Mouse (Mus musculus): ENCODE measurements around the gene Utf1.

Gene Utf1

GRCm38 (mm10) chr7:139943674-139944281 lies at the start of gene Utf1:
Gene Utf1 (plus strand): TSS chr7:139943789.
- in situ Hi-C loops (cut with MboI, MseI): no loop called here

- in situ Hi-C loops (cut with MboI, MseI): loop anchor here (10.0 kb wide), 1 partner anchor 900 kb away; no protein-coding TSS in a partner anchor
Observed at GRCm38 (mm10) chr7:139894655-139895557, 48.7 kb upstream of the Utf1 start, which contains the start of gene Kndc1. Gene Kndc1 (plus strand): TSS chr7:139894696.

DNA sequence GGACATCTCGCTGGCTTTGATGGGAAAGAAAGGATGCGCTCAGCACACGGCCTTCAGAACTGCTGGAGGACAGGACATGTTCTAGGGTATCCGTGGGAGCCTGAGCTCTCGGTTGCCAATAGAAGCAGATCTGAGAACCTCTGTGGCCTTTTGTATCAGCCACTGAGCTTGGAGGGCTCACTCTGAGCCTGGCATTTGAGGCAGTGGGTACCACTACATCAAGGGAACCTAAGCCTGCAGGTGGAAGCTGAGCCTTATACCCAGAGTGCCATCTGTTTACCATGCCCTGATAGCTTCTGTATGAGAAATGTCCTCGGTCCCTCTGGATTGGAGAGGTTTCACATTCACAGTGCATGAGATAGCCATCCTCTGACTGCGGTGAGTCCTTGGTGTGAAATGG lies 47.3 kb upstream of the Utf1 start:
- in situ Hi-C loops (cut with MboI, MseI): loop anchor here (10.0 kb wide), 1 partner anchor 899 kb away; no protein-coding TSS in a partner anchor

- in situ Hi-C loops (cut with MboI, MseI): loop anchor here (10.0 kb wide), 1 partner anchor 898 kb away; no protein-coding TSS in a partner anchor
Observed at GRCm38 (mm10) chr7:139896796-139897195, 46.8 kb upstream of the Utf1 start.

- in situ Hi-C loops (cut with MboI, MseI): loop anchor here (10.0 kb wide), 1 partner anchor 896 kb away; no protein-coding TSS in a partner anchor
Observed at GRCm38 (mm10) chr7:139898606-139899005, 45.0 kb upstream of the Utf1 start.

- in situ Hi-C loops (cut with MboI, MseI): loop anchor here (10.0 kb wide), 1 partner anchor 895 kb away; no protein-coding TSS in a partner anchor
Observed at GRCm38 (mm10) chr7:139899505-139899904, 44.1 kb upstream of the Utf1 start.

GRCm38 (mm10) chr7:139900456-139900855 lies 43.1 kb upstream of the Utf1 start:
- in situ Hi-C loops (cut with MboI, MseI): loop anchor here (10.0 kb wide), 1 partner anchor 164 kb away; no protein-coding TSS in a partner anchor

GRCm38 (mm10) chr7:139900896-139901295 lies 42.7 kb upstream of the Utf1 start:
- in situ Hi-C loops (cut with MboI, MseI): loop anchor here (10.0 kb wide), 1 partner anchor 164 kb away; no protein-coding TSS in a partner anchor

GRCm38 (mm10) chr7:139901981-139902380 lies 41.6 kb upstream of the Utf1 start:
- in situ Hi-C loops (cut with MboI, MseI): loop anchor here (10.0 kb wide), 1 partner anchor 163 kb away; no protein-coding TSS in a partner anchor

DNA sequence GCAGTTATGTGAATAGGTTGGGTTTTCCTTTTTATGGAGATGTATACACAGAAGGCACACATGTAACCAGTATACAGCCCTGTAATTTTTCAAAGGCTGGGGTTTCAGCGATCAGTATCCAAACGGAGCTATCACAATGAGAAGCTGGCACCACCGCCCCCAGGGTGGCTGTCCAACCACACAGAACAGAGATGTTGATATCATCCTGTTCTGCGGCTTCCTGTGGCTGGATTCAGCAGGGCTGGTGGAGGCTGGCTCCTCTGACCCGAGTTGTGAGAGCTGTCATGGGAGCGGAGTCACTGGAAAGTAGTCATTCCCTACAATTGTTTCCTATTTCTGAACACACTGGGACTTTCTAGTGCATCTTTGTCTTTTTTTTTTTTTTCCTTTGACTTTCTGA lies 38.3 kb upstream of the Utf1 start:
- in situ Hi-C loops (cut with MboI, MseI): loop anchor here (5.0 to 10.0 kb wide), 2 partner anchors 87 to 160 kb away; partner anchors contain the start of gene Adam8

DNA sequence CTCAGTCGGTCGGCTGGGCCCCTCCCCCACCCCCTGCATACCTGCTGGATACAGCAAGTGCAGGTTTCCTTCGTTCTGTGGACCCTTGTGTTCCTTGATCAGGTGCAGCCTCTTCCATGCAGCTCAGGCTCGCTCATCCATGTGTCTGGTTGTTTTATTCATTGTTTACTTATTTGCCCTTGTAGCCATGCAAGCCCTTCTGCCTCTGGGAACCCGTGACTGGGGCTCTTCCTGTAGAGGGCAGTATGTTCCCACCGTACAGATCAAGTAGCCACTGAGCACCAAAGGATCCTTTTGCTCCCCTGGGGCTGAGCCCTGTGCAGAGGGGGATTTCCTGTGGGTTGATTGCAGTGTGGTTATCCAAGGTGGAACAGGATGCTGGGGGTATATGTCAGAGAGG lies 37.9 kb upstream of the Utf1 start:
- in situ Hi-C loops (cut with MboI, MseI): loop anchor here (5.0 to 10.0 kb wide), 2 partner anchors 87 to 159 kb away; partner anchors contain the start of gene Adam8

DNA sequence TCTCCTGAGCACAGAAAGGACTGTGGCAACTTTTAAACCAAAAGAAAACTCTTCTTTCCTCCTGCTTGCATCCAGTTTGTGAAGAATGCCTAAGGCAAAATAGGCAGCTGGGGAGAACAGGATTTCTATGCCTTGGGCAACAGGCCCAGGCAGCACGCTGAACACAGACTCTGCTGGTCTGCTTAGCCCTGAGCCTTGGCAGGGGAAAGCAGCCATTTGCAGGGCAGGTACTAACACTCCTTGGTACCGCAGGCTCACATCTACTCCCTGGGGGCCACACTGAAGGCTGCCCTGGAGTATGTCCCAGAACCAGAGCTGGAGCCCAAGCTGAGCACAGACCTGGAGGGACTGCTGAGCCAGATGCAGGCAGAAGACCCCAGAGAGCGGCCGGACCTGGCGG lies 35.4 kb upstream of the Utf1 start:
- in situ Hi-C loops (cut with MboI, MseI): loop anchor here (5.0 to 10.0 kb wide), 2 partner anchors 84 to 157 kb away; partner anchors contain the start of gene Adam8

DNA sequence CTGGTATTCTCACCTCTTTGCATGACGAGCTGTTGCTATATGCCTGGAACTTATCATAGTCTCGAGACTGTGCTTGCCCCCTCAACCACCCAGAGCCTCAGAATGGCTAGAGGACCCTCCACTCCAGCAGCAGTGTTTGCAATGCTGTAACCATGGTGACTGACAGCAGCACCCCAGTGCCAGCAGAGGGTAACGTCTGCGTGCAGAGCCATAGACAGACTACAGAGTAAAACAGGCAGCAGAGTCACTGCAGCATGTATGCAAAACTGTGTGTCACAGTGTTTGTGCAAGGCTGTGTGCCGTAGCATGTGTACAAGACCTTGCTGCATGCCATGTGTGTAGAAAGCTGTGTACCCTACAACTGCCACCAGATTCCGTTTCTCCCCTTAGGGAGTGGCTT lies 34.1 kb upstream of the Utf1 start:
- in situ Hi-C loops (cut with MboI, MseI): loop anchor here (5.0 to 10.0 kb wide), 2 partner anchors 83 to 155 kb away; partner anchors contain the start of gene Adam8

DNA sequence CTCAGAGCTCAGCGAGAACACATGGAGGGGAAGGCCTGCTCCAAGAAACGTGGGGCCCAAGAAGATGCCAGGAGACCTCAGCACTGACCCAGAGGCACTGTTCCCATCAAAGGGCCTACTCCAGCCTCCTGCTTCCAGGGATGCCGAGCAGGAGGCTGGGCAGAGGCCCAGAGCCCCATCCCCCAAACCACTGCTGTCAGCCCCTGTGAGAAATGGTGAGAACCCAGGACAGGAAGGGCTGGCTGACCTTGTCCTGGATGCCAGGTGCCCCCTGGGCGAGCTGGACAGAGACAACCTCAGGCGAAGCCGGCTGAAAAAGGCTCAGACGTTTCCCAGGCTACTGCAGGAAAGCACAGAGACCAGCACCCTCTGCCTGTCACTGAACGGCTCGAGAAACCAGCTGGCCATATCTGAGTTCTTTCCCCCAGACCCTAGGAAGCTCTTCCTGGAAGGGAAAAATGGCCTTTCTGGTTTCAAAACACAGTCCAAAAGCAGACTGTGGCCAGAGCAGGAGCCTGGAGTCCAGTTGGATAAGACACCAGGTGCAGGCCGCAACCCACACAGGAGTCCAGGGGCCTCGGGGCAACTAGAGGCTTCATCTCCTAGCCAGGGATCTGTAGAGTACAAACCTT lies 33.3 kb upstream of the Utf1 start:
- in situ Hi-C loops (cut with MboI, MseI): no loop called here

DNA sequence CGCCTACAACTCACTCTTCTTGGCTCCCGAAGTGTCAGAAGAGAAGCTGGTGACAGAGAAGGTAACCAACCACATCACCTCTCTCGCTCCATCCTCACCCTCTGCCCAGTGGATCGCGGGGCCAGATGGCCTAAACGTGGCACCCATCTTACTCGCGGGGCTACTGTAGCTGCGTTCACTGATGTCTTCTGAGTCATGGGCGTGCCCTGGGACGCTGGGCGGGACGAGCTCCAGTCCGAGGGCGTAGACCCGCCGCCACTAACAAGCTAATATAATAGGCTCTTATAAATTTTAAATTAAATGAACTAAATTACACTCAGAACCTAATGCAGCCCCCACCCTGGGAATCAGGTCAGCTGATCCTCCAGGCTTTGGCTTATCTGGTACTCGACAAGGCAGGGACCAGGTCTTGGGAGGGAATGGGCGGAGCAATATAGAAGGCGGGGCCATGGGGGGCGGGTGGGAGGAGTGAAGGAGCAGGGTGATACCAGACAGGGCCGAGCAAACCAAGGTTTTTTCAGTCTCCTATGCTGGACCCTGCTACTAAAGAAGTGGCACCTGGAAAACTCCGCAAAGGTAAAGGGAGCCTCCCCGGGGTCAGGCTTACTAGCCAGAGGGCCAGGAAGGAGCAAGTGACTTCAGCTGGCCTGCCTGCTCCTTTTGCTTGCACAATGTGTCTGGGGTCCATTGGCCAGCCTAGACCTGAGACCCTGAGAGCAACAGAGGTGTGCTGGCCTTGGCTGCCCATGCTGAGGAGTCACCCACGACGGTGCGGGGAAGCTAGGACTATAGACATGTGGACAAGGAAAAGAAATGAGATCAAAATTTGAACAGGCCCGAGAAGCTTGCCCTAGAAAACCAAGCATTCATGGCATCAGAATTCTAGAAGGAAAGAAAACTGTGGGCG lies 29.2 kb upstream of the Utf1 start:
- in situ Hi-C loops (cut with MboI, MseI): no loop called here

DNA sequence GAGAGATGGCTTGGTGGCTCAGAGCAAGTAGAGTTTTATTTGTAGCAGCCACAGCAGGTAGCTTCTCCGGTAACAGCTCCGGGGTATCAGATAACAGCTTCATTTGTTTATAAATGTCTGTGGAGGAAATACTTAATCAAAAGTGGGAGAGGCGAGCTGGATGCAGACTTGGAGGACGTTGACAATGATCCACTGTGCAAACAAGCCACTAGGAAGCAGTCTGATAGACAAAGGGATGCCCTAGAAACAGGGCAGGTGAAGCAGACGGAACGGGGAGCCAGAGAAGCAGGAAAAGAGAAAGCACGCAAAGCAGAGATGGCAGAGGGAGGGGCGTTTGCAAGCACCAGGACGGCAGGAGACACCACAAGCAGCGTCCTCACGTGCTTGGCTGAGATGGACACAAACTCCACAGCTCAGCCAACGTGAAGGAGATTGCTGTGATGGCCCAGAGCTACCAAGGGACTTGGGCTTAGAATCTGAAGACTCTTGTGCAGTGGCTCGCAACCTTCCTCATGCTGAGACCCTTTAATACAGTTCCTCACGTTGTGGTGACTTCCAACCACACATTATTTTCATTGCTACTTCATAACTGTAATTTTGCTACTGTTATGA lies 27.8 kb upstream of the Utf1 start:
- in situ Hi-C loops (cut with MboI, MseI): no loop called here

- in situ Hi-C loops (cut with MboI, MseI): no loop called here
Observed at GRCm38 (mm10) chr7:139916345-139916744, 27.2 kb upstream of the Utf1 start.

- in situ Hi-C loops (cut with MboI, MseI): no loop called here
Observed at GRCm38 (mm10) chr7:139918262-139918661, 25.3 kb upstream of the Utf1 start.

DNA sequence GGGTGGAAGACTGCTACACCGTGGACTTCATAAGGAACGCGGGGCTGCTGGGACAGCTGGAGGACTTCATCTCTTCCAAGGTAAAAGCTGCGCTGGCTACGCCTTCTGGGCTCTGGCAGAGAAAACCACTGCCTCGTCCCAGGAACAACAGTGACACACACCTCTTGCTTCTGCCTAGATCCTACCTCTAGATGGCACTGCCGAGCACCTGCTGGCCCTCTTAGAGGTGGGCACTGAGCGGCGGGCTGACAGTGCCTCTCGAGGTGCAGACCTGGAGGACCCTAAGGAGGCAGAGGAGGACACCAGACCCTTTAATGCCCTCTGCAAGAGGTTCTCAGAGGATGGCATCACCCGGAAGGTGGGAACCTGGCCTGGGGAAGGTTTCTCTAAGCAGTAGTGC lies 12.9 kb upstream of the Utf1 start:
- in situ Hi-C loops (cut with MboI, MseI): no loop called here

GRCm38 (mm10) chr7:139936705-139937104 lies 6.9 kb upstream of the Utf1 start:
- in situ Hi-C loops (cut with MboI, MseI): no loop called here
